Mouse (Mus musculus) monocyte, adult 59 days (primary cell): ENCODE results near the gene Cfap97d2. TPM values are rescaled to one million over a fixed set of nuclear protein-coding genes. Genes with fewer than 3 reads are reported as not detected.

Experiments used
- total RNA-seq, 2 experiments: library from RNA; stranded (reverse); gene quantifications; one replicate each; pipeline ENCODE4 v1.2.4; 2023

Gene Cfap97d2
- total RNA-seq: not detected

GRCm38 (mm10) chr8:13705668-13706067 is at the start of gene Cfap97d2:
Gene Cfap97d2 (plus strand): TSS chr8:13705889.

GRCm38 (mm10) chr8:13677413-13677883 is 28.2 kb upstream of the Cfap97d2 start, which contains the start of gene Rasa3:
Gene Rasa3 (minus strand): TSS chr8:13677603.

GRCm38 (mm10) chr8:13756982-13757804 is 51.5 kb downstream of the Cfap97d2 start, which contains the start of gene Cdc16:
Gene Cdc16 (plus strand): TSS chr8:13757676.

GRCm38 (mm10) chr8:13785250-13785763 is 79.6 kb downstream of the Cfap97d2 start, which contains the start of gene Upf3a:
Gene Upf3a (plus strand): TSS chr8:13785615.

Other genes starting within 250 kb of the Cfap97d2 start
- 1 to 10 TPM; 2.7 to 4.6 TPM for gene Gas6, start 211.4 kb upstream of the Cfap97d2 start, total RNA-seq
- gene 1700029H14Rik, start 143.4 kb upstream of the Cfap97d2 start, total RNA-seq: 1 to 10 TPM; 6.1 to 9.5 TPM
- gene Rasa3, start 28.3 kb upstream of the Cfap97d2 start, total RNA-seq: 100 to 1,000 TPM; 368 to 375 TPM
- 10 to 100 TPM; 27.7 to 30.0 TPM for gene Cdc16, start 51.8 kb downstream of the Cfap97d2 start, total RNA-seq
- gene Upf3a, start 79.7 kb downstream of the Cfap97d2 start, total RNA-seq: 10 to 100 TPM; 26.9 to 28.0 TPM
- gene AF366264, start 132.5 kb downstream of the Cfap97d2 start, total RNA-seq: not detected
- 10 to 100 TPM; 13.1 to 14.6 TPM for gene Champ1, start 163.8 kb downstream of the Cfap97d2 start, total RNA-seq
- gene Coprs, start 184.4 kb downstream of the Cfap97d2 start, total RNA-seq: 1 to 10 TPM; 3.9 to 6.1 TPM